Mouse (Mus musculus) CD4-positive, CD25-positive, alpha-beta regulatory T cell, adult 2 months (primary cell): ENCODE results near the gene Zfp536.

Experiments
- DNase-seq: peaks from one replicate; pipeline ENCODE4 v3.0.0-alpha.2; 2012; ENCODE audit warnings: low read depth, low spot score

The Zfp536 gene

DNA sequence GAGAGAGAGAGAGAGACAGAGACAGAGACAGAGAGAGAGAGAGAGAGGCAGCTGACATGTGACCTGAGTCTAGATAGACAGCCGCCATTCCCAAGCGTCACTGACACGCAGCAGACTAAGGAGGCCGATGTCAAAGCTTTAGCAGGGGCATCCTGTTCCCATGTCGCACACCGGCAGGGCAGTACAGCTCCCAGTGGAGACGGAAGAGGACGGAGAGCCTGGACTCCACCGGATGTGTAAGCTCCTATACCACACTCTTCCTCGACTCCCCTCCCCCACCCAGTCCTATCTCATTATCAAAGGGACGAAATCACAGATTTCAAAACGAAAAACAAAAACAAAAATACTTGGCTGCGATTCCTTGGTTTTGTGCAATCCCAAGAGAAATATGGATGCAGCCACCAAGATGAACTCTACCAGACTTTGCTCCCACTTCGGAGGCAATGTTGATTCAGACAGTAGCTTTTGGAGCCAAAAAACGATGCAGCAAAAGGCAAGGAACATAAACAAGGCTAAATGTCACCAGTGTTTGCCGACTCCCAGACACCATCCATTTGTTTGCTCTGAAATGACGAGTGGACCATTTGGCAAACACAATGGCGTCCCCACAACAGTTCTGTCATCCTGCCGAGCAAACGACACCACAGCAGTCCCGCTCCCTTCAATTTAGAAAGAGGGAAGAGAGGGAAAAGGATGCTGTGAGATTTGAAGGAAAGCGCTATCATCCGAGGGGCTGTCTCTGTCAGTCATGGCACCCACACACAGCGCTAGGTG, 299.9 kb downstream of the Zfp536 start:
- no peak for DNase-seq

DNA sequence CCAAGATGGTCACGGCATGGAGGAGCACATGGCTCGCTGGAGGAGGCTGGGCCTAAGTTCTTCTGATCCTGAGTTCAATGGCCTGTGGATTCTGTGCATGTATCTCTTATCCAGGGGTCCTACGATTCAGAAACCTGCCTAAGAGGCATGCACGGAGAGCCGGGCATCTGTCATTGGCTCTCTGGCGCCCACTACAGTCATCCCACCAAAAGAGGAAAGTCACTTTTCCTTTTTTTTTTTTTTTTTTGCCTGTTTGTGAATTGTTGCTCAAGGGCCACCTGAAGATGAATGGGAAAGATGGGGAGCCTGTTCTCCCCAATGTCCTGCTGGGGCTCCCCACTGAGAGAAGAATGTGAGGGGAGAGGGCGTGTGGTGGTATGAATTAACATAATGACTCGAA, 301.7 kb downstream of the Zfp536 start:
- no peak for DNase-seq

- no peak for DNase-seq
Observed at GRCm38 (mm10) chr7:37466477-37467243, 306.8 kb downstream of the Zfp536 start.

GRCm38 (mm10) chr7:37464186-37464721, 309.2 kb downstream of the Zfp536 start:
- no peak for DNase-seq

GRCm38 (mm10) chr7:37447523-37447922, 325.9 kb downstream of the Zfp536 start:
- DNase-seq = no peak

- no peak for DNase-seq
Observed at GRCm38 (mm10) chr7:37439912-37440311, 333.5 kb downstream of the Zfp536 start.

DNA sequence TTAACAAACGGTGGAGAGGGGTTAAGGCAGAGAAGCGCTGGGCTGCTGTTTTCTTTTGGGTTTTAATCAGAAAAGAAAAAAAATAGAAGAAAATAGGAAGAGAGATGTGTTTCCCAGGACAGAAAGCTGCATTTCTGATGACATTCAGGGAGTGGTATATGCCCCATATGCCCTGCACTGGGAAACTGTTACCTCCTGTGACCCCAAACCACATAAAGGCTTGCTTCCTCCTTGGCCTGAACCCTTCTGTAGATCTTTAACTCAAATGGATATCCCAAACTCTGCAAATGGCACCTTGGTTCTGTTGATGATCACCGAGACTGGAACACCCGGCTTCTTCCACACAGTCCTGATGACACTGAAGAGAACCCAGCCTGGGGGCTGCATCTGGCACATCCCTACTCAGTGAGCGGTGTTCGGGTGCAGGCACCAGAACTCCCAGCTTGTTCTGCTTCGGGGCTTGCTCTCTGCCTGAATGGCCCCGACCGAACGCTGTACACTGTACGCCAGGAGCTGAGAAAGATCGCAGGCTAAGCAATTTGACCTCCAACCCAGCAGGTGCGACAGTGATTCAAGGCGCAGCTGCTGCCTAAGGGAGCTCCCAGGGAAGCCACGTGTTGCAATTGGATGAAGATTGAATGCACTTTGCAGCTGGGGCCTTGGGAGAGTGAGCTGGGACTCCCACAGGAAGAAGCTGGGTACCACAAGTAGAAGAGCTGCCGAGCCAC, 334.2 kb downstream of the Zfp536 start:
- no peak for DNase-seq

DNA sequence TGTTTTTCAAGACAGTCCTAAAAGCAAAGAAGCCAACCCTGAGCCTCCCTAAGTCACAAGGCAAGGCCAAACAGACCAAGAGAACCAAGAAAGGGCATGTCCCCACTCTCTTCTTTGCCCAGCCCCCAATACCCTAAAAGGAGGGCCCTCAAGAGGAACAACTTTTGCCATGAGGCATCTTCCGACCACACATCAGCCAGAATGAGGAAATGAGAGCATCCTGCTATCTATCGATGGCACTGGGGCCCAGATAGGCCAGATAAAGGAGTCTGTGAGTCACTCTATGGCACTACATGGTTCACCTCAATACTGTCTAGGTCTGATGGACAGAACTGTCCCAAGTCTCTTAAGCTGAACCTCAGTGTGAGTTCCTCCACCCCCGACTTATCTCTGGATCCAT, 335.6 kb downstream of the Zfp536 start:
- no peak for DNase-seq

GRCm38 (mm10) chr7:37433156-37433555, 340.3 kb downstream of the Zfp536 start:
- no peak for DNase-seq

GRCm38 (mm10) chr7:37431471-37431870, 342.0 kb downstream of the Zfp536 start:
- no peak for DNase-seq

DNA sequence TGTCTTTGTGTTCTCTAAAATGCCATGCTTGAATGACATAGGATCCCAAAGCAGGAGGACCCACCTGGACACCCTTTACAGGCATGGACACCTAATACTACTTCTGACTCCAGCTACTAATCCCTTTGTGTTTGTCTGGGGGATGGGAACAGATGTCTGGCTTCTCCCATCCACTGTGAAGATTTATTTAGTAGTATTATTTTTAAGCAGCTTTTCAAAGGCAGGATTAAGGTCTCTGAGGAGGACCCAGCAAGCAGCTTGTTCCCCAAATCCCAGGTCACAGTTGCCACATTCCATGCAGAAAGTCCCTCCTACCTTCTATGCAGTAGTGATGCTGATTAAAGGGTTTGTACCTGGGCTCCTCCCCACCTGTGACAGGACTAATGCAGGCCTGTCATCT, 347.4 kb downstream of the Zfp536 start:
- no peak for DNase-seq

GRCm38 (mm10) chr7:37422966-37423365, 350.5 kb downstream of the Zfp536 start:
- DNase-seq = no peak
